Mouse (Mus musculus): ENCODE data around the gene Cog7.

Gene Cog7

DNA sequence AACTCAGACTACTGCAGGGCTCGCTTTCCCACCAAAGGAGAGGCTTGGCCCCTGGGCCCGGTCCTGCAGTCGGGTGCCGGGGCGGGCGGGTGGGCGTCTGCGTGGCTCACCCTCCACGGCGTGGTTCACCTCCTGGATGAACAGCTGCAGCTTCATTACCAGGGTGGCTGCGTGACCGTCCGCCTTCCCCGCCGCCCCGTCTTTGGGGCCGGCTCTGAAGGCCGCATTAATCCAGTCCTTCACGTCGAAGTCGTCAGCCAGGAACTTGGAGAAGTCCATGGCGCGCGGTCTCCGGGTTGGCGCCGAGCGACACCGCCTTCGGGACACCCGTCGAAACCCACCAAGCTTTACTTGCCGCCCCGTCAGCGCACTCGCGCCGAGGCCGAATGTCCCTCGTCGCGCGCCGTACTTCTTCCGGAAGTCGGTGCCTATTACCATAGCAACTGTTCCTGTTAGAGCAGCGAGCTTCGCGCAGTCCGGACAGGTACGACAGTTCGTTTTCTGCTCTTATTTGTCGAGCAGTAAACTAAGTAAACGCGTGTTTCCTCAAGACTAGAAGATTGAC lies at the start of gene Cog7:
TSS of gene Cog7 (minus strand) at position 405 of the 565 bp plus-strand sequence.
- peak; percentile 93 for DNase-seq

DNA sequence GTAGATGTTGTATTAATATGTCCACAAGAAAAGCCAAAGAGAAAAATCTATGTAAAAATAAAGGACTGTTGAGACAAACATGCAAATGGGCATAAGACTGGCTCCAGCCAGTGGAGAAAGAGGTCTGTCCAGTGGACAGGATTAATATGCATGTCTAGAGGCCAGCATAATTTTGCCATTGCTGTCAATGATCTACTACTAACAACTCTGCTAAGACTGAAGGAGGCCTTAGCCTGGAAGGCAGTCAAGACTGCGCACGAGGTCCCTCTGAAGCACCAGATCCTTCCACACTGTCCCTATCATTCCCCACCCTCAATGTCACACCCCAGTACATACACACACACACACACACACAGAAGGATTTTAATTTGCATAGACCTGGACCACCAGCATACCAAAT lies 40.6 kb upstream of the Cog7 start:
- peak; percentile 84 for DNase-seq

DNA sequence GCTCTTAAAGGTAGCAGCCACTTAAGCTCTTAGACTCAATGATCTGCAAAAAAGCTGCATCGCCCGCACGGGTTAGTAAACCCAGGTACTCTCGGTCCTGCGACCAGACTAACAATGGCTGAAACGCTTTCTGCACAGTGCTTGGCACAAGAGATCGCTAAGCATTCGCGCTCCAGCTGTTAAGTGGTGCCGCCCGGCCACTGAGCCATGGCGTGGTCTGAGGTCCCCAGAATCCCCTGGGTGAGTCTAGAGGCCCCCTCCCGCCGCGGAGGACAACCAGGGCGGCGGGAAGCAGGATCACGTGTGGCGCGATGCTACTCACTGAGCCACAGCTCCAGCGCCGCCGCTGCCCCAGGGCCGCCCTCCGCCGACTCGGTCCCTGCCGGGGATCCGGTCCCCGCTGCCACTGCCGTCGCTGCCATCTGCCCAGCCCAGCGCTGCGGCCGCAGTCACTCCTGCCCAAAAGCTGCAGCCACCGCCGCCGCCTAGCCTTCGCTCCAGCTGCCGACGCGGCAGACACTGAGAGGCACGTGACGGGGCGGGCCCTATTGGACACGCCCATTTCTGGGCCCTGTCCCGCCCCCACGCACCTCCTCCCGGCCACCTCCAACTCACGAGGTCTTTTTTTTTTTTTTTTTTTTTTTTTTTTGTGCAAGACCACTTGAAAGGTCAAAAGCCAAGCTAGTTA lies 39.3 kb upstream of the Cog7 start, which contains the start of gene Gga2:
TSS of gene Gga2 (minus strand) at position 556 of the 688 bp plus-strand sequence.
- peak; percentile 94 for DNase-seq

DNA sequence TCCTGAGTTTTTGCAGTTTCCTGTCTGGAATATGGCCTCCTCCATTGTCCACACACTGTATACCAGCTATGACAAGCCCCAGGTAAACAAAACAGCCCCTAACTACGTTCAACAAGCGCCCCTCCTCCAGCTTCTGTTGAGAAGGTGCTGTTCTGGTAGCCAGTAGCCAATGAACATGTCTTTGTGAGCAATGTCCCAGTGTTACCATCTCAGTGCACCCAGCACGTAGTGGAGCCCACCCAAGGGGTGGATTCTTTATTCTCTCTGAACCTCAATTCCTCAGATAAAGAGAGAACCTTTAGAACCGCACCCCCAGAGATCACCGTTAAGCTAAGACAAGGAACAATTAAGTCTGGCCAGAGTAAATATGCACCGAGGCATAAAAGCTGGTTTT lies 38.8 kb upstream of the Cog7 start:
- no peak for DNase-seq

DNA sequence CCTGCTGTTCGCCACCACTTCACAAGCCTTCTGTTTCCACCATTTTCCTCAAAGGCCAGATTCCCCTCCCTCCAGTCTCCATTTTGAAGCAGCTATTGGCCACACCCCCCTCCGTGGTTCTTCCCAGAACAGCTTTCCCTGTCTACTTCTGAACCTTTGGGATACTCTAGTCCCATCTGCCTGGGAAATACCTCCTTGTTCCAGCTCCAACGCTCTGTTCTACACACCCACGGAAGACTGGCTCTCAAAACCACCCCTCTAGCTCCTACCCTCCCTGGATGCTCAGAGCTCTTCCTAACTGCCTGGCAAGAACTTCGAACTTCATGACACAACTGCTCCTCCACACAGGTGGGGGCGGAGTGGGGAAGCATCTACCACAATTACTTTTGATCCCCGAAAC lies 37.5 kb upstream of the Cog7 start:
- no peak for DNase-seq

DNA sequence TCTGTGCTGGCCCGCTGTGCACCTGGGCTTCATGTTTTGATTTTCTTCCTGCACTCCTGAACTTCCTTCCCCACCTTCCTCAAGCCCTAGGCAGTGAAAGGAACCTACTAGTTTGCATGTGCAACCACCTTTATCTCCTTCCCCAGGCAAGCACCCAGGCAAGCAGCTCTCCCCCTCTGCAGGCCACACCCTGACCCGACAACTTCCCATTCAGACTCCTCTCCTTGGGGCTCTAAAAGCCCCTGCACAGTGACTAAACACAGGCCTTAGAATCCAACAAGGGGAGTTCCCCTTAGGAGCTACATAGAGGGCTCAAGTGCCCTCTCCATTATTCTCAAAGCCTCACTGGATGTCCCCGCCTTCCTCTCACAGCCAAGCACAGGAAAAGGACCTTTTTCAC lies 36.7 kb upstream of the Cog7 start:
- DNase-seq, result no peak

DNA sequence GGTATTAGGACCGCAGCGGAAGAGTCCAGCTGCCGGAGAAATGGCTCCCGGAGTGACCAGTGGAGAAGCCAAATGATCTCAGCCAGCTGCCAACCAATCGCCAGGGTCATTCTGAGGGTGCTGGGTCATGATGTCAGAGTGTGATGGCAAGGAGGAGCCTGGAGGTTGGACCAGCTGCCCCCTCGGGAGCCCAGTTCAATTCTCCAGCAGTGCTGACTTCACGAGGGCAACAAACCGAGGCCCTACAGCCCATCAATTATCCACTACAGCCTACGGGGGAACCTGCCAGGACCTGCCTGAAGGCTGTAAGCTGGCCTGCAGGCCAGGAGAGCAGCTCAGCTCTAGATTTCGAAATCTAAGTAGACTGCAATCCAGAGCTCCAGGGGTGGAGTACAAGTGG lies 34.2 kb upstream of the Cog7 start:
- DNase-seq, result peak; percentile 81

DNA sequence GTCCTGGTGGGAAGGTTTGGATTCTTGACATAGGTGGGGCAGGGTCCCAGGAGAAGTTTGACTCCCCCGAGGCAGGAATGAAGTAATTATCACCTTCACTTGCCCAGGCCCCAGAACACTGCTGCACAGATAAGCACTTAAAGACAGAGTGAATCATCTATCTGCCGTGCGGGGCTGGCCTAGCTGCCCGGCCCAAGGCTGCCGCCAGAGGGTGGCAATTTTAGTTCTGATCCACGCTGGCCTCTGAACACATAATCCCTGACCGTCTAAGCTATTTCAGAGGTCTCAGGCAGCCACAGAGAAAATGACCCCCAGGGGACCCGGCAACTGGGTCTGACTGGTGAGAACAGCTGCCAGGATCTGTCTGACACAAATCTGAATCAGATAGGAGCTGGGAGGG lies 33.6 kb upstream of the Cog7 start:
- DNase-seq, result peak; percentile 51

DNA sequence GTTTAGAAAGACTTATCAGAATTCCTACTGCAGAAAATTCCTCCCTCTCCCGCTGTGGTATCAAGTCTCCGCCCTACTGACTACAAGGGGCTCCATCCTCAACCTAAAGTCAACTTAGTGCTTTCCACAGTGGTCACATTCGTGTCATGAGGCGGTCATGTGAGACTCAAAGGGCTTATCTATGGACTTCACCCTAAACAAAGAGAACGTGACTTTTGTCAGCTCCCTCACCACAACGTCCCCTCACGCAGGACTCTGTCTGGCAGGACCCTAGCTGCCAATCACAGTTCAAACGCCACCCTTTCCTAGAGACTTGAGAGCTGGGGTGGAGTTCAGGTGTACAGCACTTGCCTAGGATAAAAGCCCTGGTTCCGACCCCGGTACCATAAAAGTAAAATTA lies 31.4 kb upstream of the Cog7 start:
- DNase-seq, result no peak

DNA sequence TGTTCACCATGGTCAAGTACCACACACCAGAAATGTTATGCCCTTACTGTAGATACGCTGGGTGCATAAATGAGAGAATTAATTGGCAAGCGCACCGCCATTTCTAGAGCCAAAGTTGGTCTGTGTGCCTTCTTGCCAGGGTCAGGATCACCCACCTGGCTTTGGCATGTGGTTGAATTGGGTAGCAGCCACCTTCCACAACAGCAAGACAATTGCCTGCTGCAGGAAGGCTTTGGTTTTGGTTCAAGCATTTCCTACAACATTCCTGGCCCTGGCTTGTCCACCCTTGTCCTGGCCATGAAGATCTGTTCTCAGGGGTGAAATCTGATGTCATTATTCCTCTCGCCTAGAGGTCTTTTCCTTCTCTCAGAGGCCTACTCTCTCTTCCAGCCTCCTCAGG lies 30.9 kb upstream of the Cog7 start:
- no peak for DNase-seq

DNA sequence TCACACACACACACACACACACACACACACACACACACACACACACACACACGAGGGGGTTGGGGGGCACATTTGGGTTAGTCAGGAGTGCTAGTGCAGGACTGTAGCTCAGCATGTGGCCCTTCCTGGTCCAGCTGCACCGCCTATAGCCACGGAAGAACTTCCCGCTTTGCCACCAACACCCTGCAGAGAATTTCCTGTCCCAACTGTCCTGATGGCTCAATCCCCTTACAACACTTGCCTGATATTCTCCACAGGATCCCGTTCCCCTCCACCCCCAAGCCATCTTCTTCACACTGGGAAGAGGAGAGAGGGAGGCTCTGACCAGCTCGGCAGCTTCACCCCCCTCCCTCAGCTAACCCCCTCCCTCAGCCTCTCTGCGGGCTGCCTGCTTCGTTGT lies 18.9 kb upstream of the Cog7 start:
- DNase-seq, result no peak

DNA sequence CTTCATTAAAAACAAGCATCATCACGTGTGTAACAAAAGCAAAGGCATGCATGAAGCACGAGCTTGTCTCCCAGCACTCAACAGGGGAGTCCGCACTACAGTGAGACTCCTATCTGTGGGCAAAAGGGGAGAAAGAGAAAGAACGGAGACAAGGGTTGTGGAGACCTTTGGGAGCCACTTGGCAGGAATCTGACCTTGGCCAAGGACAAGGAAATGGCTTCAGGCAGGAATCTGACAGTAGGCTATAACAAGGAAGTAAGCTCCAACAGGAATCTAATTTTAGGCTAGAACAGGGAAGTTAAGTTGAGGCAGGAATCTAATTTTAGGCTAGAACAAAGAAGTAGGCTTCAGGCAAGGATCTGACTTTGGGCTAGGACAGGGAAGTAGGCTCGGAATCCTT lies 14.4 kb upstream of the Cog7 start:
- DNase-seq, result no peak

DNA sequence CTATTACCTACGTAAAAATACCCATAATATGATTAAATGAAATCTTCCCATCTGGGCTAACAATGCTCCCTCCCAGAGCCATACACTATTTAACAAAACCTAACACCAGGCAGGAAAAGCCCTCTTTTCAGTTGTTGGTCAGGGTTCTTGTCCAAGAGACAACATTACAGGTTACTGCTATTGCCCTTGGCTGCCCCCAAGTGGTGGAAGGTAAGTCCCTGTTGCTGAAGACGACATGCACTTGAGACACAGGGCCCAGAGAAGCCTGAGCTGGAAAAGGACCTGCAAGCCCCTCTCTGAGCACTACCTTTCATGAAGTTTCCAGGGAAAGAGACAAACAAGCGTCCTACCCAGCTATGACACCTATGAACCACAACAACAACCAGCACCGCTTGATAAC lies 6.5 kb downstream of the Cog7 start:
- peak; percentile 60 for DNase-seq

DNA sequence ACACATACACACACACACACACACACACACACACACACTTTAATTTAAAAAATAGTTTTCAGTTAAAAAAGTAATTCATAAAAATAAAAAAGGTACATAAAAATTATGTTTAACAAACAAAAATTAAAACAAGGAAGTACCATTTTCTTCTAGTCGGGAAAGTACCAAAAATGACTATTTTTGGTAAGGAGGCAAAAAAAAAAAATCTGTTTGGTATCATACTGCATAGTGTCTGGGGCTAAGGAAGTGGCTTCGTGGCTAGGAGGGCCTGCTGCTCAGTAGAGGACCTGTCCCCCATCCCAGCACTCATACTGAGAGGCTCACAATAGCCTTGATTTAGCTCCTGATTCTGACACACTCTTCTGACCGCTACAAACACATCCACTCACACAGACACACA lies 9.8 kb downstream of the Cog7 start:
- DNase-seq, result no peak

DNA sequence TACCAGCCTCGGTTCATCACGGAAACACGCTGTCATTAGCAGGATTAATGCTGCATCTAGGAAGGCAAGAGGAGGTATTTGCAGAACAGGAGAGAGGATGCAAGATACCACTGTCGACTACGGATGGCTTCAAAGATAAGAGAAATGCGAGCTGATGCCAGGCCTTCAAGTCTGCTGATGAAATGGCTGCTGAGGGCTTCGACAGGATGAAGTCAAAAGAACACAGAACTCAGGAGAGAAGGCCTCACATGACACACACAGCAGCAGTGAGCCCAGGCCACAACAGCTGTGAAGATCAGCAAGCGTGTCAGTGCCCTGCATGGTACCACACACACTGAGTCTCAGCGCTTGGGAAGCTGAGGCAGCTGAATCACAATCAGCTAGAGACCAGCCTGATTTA lies 11.3 kb downstream of the Cog7 start:
- DNase-seq, result no peak

DNA sequence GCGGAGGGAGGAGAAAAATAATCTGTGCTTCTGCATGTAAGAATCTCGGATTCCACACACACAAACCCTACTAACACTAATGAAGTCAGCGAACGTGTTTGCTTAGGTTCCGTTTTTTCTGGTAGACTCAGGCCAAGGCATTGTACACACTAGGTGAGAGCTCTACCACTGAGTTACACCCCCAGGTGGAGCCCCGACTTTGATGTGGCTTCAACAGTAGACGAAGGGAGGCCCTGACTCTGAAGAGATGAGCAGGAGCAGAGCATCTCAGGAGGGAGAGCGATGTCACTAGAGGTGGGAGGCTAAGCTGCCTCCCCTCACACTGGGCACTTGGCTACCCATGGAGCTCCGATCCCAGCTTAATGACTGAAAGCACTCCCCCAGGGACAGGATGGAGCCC lies 12.7 kb downstream of the Cog7 start:
- no peak for DNase-seq

DNA sequence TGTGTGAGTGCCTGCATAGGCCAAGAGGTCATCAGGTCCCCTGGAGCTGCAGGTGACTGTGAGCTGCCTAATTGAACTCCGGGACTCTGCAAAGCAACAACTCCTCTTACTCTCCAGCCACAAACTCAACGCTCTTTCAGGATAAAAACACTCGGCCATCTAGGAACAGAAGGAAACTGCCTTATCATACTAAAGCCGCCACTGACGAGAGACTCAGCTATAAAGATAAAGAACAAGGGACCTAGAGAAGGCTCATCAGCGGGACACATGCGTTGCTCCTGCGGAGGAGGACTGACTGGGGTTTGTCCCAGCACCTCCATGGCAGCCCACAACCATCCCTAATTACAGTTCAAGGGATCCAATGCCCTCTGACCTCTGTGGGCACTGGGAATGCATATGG lies 13.3 kb downstream of the Cog7 start:
- no peak for DNase-seq

DNA sequence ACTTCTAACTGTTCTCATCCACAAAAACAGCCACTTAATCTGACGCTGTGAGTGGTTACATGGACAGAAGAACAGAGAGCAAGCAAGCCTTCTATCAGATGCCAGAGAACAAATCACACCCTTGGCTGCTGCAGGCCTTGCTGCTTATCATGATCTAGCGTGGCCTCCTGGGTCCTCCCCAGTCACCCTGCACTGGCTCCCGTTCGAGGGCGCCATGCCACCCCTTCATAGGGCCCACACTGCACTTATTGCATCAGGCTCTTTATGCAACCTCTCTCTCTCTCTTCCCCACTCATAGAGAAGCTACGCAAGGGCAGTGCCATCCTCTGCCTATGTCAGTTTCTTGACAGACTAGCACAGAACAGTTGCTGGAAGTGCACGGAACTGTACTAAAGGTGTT lies 15.3 kb downstream of the Cog7 start:
- DNase-seq, result no peak

DNA sequence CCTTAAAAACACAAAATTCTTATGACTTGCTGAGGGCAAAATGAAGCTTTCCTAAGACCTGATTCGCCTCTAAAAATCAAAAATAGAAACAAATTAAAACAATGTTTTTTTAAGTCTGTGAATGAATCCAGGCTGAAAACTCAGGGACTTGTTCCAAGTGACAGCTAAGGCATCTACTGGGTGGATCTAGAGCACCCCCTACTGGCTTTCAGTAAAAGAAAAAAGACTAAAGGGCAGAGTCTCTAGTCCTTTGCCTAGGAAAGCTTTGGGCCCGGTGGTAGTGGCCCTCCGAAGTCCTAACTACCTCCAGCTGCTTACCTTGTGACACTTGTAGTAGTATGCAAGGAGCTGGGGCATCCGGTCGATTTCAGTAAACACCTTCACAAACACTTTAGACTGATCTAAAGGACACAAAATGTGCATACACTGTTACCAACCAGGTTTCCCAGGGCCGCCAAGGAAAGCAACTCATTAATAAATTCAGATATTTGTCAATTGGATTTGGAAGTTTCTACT lies 17.6 kb downstream of the Cog7 start:
- peak; percentile 76 for DNase-seq

DNA sequence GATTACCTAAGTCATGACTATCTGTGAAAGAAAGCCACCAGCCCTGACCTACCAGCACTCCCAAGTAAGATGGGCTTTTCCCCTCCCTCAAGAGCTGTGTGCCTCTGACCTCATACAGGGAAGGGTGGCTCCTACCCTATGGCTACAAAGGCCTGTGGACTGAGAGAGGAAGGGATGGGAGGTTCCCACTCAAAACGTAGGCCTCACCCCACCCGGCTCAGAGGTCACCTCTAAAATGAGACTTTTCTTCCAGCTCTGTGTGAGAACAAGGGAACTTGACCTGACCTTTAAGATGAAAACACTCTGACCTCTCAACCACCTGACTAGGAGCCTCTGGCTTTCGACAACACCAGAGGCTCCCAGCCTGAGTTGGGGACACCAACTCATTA lies 18.9 kb downstream of the Cog7 start:
- DNase-seq, result no peak

DNA sequence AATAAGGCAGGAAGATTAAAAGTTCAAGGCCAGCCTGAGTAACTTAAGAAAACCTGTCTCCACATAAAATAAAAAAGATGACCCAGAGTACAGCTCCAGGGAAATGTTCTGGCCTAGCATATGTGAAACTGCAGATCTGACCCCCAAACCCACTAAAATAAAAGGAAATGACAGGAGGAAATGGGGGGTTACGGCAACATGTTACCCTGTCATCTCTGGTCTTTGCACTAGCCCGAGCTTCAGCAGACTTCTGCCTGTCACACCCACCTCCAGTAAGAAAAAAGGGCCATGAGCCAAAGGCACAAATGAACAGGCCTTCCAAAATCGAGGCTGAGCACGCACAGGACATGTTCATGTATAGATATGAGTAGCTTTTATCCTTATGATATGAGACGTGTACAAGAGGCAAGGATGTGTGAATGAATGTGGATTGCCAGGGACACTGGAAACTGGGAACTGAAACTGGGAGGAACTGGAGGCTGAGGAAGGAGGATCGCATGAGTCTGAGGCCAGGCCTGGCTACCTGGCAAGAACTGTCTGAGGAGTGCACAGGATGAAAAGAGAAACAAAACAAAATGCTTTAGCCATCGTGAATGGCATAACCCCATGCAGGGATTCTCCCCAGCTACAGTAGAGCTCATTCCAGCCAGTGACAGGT lies 19.5 kb downstream of the Cog7 start:
- no peak for DNase-seq

DNA sequence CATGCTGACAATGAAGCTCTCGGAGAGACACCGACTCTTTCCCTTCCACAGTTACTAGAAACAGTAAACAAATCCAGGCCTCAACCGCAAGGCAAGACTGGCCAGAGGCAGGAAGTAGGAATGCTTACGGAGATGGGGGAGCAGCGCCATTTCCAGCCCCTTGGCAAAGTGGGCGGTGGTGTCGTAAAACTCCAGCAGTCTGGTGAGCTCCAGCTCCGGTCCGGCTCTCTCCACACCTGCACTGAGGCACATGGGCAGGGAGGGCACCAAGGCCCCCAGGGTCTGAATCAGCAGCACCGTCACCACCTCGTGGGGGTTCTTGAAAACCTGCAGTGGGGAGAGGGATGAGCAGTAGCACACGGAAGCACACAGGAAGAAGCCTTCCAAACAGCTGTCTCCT lies 25.7 kb downstream of the Cog7 start:
- DNase-seq, result no peak

DNA sequence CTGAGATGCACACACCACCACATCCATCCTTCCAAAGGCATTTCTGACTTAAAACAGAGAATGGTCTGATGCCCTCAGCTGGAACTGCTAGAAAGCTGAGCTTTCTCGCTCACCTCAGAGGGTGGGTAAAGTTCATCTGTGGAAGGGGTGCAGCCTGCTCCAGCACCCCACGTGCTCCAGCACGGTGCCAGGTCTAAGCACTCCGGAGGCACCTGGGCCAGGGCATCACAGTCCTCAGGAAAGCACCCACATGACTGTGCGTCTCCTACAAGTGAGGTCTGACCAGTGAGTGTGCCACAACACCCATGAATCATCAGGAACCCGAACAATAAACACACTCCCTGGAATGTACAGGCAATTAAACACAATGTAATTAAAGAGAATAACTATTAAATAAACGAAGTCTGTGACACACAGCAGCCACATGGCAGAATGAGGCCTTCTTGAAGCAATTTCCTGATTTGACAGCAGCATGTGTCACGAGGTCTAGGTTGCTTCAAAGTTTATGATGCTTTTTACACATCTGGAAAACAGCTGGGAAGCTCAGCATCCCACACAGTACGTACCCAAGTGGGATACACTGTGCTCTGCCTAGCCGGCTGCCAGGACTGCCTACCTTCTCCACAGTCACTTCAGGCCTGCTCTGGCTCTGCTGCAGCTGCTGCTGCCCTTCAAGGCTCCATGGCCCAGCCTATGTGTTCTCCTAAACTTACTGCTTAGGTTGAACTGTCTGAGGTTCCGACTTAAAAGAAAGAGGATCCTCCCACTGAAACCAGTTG lies 26.4 kb downstream of the Cog7 start:
- DNase-seq, result no peak

DNA sequence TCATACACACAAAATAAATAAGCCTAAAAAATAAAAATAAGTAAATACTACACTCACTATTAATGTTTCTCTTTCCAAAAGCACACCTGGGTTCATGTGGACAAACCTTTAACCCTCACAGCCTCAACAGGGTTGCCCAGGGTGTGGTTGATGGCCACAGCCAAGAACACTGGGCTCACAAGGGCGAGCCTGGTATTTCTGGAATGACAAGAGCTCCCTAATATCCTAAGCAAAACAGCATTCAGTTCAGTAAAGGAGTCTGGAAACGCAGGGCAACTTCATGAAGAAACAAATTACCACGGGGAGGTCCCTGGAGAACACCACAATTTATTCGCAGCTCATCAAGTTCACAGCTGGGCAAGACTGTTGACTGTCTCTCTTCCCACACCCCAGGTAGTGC lies 34.0 kb downstream of the Cog7 start:
- no peak for DNase-seq

Measured in kidney, adult 9 months (tissue).